Mouse (Mus musculus) midbrain, embryonic 10.5 days (tissue): ENCODE results near the gene Lrmda. TPM values are rescaled to one million over a fixed set of nuclear protein-coding genes. Genes with fewer than 3 reads are reported as not detected.
A peak's percentile ranks its signal among the peaks of the same experiment; 100 is the strongest.

Experiments used
- DNase-seq: peaks from one replicate; pipeline ENCODE4 v3.0.0-alpha.2; 2017; ENCODE audit warnings: low spot score
- H3K27ac ChIP-seq: fragments of 300-500 bp; sonication (generic); replicated peaks from 2 replicates; pipeline ENCODE4 v1.5.1; 2016; ENCODE audit warnings: mild to moderate bottlenecking
- H3K27me3 ChIP-seq: fragments of 300-500 bp; sonication (generic); 2 replicates; pipeline ENCODE4 v1.6.1; 2016; ENCODE audit warnings: low read depth, mild to moderate bottlenecking; ENCODE audit not compliant: poor library complexity, severe bottlenecking
- H3K36me3 ChIP-seq: fragments of 300-500 bp; sonication (generic); 2 replicates; pipeline ENCODE4 v1.6.1; 2016; ENCODE audit warnings: mild to moderate bottlenecking, moderate library complexity
- H3K4me1 ChIP-seq: fragments of 300-500 bp; sonication (generic); 2 replicates; pipeline ENCODE4 v1.6.1; 2016
- H3K4me3 ChIP-seq: fragments of 300-500 bp; sonication (generic); 2 replicates; pipeline ENCODE4 v1.5.1; 2016; ENCODE audit warnings: mild to moderate bottlenecking, moderate library complexity
- H3K9me3 ChIP-seq: fragments of 300-500 bp; sonication (generic); replicated peaks from 2 replicates; pipeline ENCODE4 v1.6.1; 2016; ENCODE audit warnings: mild to moderate bottlenecking
- WGBS: fragments of 180-500 bp; shearing (Covaris S2); methylation state at CpG from one replicate; pipeline ENCODE4 v1.1.7; 2016; 5-methylcytosine and 5-hydroxymethylcytosine counted together
- polyA plus RNA-seq: library from polyadenylated mRNA; unstranded; fragments of >200 nt; fragmentation: Nextera tagmentation; extraction: Ambion mirVana; gene quantifications from 2 replicates; pipeline ENCODE4 v1.2.1, GENCODE M21; 2016

Gene Lrmda
- polyA plus RNA-seq, 1 experiment from 2014 or later: 0.38 TPM

GRCm38 (mm10) chr14:22059348-22059861 lies 39.9 kb downstream of the Lrmda start:
- Histone ChIP-seq H3K9me3 (no peaks in the 10 kb centered on the region), H3K36me3 (no peaks in the 10 kb centered on the region), H3K4me3 (no peak overlapping the region), H3K27ac (no peak overlapping the region), H3K27me3 (no peaks in the 10 kb centered on the region), H3K4me1 (peaks cover 15% of the 10 kb centered on the region)
- 90% methylated on average over 6 of the region's 6 CpGs for WGBS
- no peak for DNase-seq

- Histone ChIP-seq H3K9me3 (no peaks in the 10 kb centered on the region), H3K36me3 (no peaks in the 10 kb centered on the region), H3K27me3 (no peaks in the 10 kb centered on the region), H3K27ac (no peak overlapping the region), H3K4me3 (no peak overlapping the region), H3K4me1 (peaks cover 12% of the 10 kb centered on the region)
- no peak for DNase-seq
- WGBS: 75% methylated on average over 7 of the region's 7 CpGs
Measured at GRCm38 (mm10) chr14:22060787-22061186, 41.3 kb downstream of the Lrmda start.

- Histone ChIP-seq H3K36me3 (no peaks in the 10 kb centered on the region), H3K27me3 (peaks cover 3% of the 10 kb centered on the region; the same call in 1 of the 2 replicates), H3K4me3 (no peak overlapping the region), H3K27ac (no peak overlapping the region), H3K9me3 (no peaks in the 10 kb centered on the region), H3K4me1 (peaks cover 11% of the 10 kb centered on the region)
- 88% methylated on average over 9 of the region's 9 CpGs for WGBS
- no peak for DNase-seq
Measured at GRCm38 (mm10) chr14:22062117-22062855, 42.8 kb downstream of the Lrmda start.

GRCm38 (mm10) chr14:22069169-22069568 lies 49.7 kb downstream of the Lrmda start:
- DNase-seq: no peak
- Histone ChIP-seq H3K27me3 (peaks cover 61% of the 10 kb centered on the region), H3K9me3 (no peaks in the 10 kb centered on the region), H3K27ac (no peak overlapping the region), H3K4me3 (no peak overlapping the region), H3K36me3 (no peaks in the 10 kb centered on the region), H3K4me1 (peaks cover 17% of the 10 kb centered on the region)
- WGBS: 82% methylated on average over 2 of the region's 2 CpGs

- Histone ChIP-seq H3K9me3 (no peaks in the 10 kb centered on the region), H3K4me1 (peaks cover 30% of the 10 kb centered on the region), H3K4me3 (no peak overlapping the region), H3K27ac (no peak overlapping the region), H3K27me3 (peaks cover 83% of the 10 kb centered on the region), H3K36me3 (no peaks in the 10 kb centered on the region)
- DNase-seq: no peak
- 90% methylated on average over 5 of the region's 5 CpGs for WGBS
Measured at GRCm38 (mm10) chr14:22073385-22073784, 53.9 kb downstream of the Lrmda start.

GRCm38 (mm10) chr14:22074229-22074628 lies 54.7 kb downstream of the Lrmda start:
- peak overlapping the region; percentile 17; the same call in 1 of the 2 replicates for H3K4me3 ChIP-seq
- H3K9me3 ChIP-seq: no peaks in the 10 kb centered on the region
- WGBS: 40% methylated on average over 16 of the region's 16 CpGs
- H3K27me3 ChIP-seq: peaks cover 81% of the 10 kb centered on the region
- DNase-seq: peak; percentile 52
- no peaks in the 10 kb centered on the region for H3K36me3 ChIP-seq
- H3K4me1 ChIP-seq: peaks cover 30% of the 10 kb centered on the region
- 0 out of 2 replicates have a peak overlapping the region, but pooled peaks have one; percentile 28 for H3K27ac ChIP-seq

- Histone ChIP-seq H3K9me3 (peaks cover 18% of the 10 kb centered on the region), H3K36me3 (no peaks in the 10 kb centered on the region), H3K27ac (no peak overlapping the region), H3K27me3 (peaks cover 37% of the 10 kb centered on the region), H3K4me1 (peaks cover 5% of the 10 kb centered on the region; the same call in 1 of the 2 replicates), H3K4me3 (no peak overlapping the region)
- DNase-seq: no peak
- 76% methylated on average over 3 of the region's 3 CpGs for WGBS
Measured at GRCm38 (mm10) chr14:22083931-22084330, 64.4 kb downstream of the Lrmda start.

- Histone ChIP-seq H3K27me3 (peaks cover 35% of the 10 kb centered on the region), H3K27ac (no peak overlapping the region), H3K36me3 (no peaks in the 10 kb centered on the region), H3K9me3 (peaks cover 22% of the 10 kb centered on the region), H3K4me3 (no peak overlapping the region), H3K4me1 (peaks cover 9% of the 10 kb centered on the region; the same call in 1 of the 2 replicates)
- no peak for DNase-seq
- 95% methylated on average over 3 of the region's 3 CpGs for WGBS
Measured at GRCm38 (mm10) chr14:22085411-22085810, 65.9 kb downstream of the Lrmda start.

- 0 out of 2 replicates have a peak, but pooled peaks cover 18% of the 10 kb centered on the region for H3K27me3 ChIP-seq
- no peak overlapping the region for H3K4me3 ChIP-seq
- H3K27ac ChIP-seq: no peak overlapping the region
- WGBS: 96% methylated on average over 2 of the region's 2 CpGs
- peaks cover 17% of the 10 kb centered on the region; the same call in 1 of the 2 replicates for H3K4me1 ChIP-seq
- H3K36me3 ChIP-seq: no peaks in the 10 kb centered on the region
- no peak for DNase-seq
- peaks cover 22% of the 10 kb centered on the region for H3K9me3 ChIP-seq
Measured at GRCm38 (mm10) chr14:22088604-22089003, 69.1 kb downstream of the Lrmda start.

GRCm38 (mm10) chr14:22089331-22089730 lies 69.8 kb downstream of the Lrmda start:
- peaks cover 15% of the 10 kb centered on the region; the same call in 1 of the 2 replicates for H3K4me1 ChIP-seq
- H3K9me3 ChIP-seq: peaks cover 22% of the 10 kb centered on the region
- no peaks in the 10 kb centered on the region for H3K36me3 ChIP-seq
- no peak overlapping the region for H3K4me3 ChIP-seq
- 79% methylated on average over 7 of the region's 7 CpGs for WGBS
- no peak for DNase-seq
- no peak overlapping the region for H3K27ac ChIP-seq
- 0 out of 2 replicates have a peak, but pooled peaks cover 19% of the 10 kb centered on the region for H3K27me3 ChIP-seq

- H3K27ac ChIP-seq: no peak overlapping the region
- DNase-seq: no peak
- H3K9me3 ChIP-seq: peaks cover 22% of the 10 kb centered on the region
- H3K4me1 ChIP-seq: peaks cover 15% of the 10 kb centered on the region; the same call in 1 of the 2 replicates
- peaks cover 24% of the 10 kb centered on the region; the same call in 1 of the 2 replicates for H3K27me3 ChIP-seq
- H3K36me3 ChIP-seq: no peaks in the 10 kb centered on the region
- no peak overlapping the region for H3K4me3 ChIP-seq
- WGBS: 80% methylated on average over 8 of the region's 8 CpGs
Measured at GRCm38 (mm10) chr14:22089866-22090470, 70.5 kb downstream of the Lrmda start.

- WGBS: 86% methylated on average over 5 of the region's 5 CpGs
- H3K4me1 ChIP-seq: peaks cover 15% of the 10 kb centered on the region; the same call in 1 of the 2 replicates
- H3K4me3 ChIP-seq: no peak overlapping the region
- peaks cover 21% of the 10 kb centered on the region; the same call in 1 of the 2 replicates for H3K27me3 ChIP-seq
- H3K36me3 ChIP-seq: no peaks in the 10 kb centered on the region
- no peak overlapping the region for H3K27ac ChIP-seq
- no peak for DNase-seq
- H3K9me3 ChIP-seq: peaks cover 22% of the 10 kb centered on the region
Measured at GRCm38 (mm10) chr14:22090778-22091211, 71.3 kb downstream of the Lrmda start.
